Mouse (Mus musculus) kidney, adult 2 months (tissue): ENCODE measurements around the gene Brwd1.

Experiments used
- CTCF ChIP-seq: fragments of 200-500 bp; conservative IDR thresholded peaks from 2 replicates; pipeline ENCODE4 v1.5.1; 2011; ENCODE audit warnings: low read depth, mild to moderate bottlenecking, control low read depth, low read length, moderate library complexity, mixed read lengths; ENCODE audit not compliant: insufficient read depth, insufficient read length
- POLR2A ChIP-seq: fragments of 200-500 bp; IDR thresholded peaks from one replicate; pipeline ENCODE4 v1.6.1; 2011; ENCODE audit warnings: low read depth, low read length, control low read depth

DNA sequence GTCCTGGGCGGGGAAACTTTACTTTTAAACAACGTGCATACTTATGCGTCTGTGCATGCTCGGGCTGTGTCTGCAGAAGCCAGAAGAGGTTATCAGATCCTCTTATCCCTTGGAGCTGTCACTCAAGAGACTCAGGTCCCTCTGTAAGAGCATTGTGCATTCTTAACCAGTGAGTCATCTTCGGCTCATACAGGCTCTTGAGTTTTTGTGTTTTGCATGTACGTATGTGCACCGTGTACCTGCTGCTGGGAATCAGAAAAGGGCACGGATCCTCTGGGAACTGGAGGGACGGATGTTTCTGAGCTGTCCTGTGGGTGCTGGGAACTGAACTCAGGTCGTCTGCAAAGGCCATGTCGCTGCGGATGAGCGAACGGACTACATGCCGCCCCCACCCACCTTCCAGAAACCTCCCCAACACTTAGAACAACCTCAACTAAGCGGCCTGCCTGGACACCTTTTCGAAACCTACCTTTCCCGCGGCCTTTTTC lies 44.4 kb upstream of the Brwd1 start:
- TF ChIP-seq CTCF, result no peak
- no peak for TF ChIP-seq POLR2A
